ENCODE assay signal across 23 mouse cellular contexts in the genomic region with DNA sequence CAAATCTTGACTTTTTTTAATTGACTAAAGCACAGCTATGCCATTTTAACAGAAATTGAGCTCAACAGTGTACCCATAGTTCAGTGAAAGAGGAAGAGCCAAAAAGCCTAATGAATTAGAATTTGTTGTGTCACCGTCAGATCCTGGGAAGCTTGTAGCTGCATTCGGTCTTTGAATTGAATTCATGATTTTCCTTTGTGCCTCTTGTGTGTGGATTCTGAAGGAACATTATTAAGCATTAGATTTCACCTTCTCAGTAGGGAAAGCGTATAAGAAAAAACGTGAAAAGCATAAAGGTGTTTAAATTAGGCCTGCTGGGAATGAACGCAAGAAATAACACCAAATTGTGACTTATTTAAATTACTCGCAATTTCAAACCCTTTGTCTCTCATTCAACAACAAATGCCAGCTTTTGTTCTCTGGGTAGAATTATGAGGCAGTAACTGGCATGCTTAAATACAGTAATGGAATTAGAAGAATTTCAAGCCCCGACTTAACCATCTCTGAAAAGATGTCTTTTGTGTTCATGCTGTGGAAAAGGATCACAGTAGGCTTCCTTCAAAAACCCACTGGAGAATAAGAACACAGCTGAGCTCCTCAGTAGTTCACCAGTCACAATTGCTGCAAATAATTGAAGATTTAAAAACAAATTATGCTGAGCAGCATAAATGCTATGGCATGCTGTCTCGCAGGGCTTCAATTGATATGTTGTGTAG.
DNase-seq lines count a peak whose midpoint lies in the region; ATAC-seq and TF ChIP-seq lines count a peak whose summit lies in the region.
"Had no signal": no experiment of that assay in that cellular context is flagged by ENCODE, and none has a peak within 500 bp of the region (broad histone marks: within the 10 kb centered on the region; RNA-seq: fewer than 3 reads in every experiment).

No protein-coding gene starts in this region.

- H3K27me3 ChIP-seq in midbrain, embryonic 11.5 days (ENCODE audit: control insufficient read depth, insufficient read depth, low read length): no peaks in the 10 kb centered on the region
- H3K27me3 ChIP-seq in midbrain, postnatal 0 days (ENCODE audit: insufficient read depth, low read length): no peaks in the 10 kb centered on the region
- H3K27me3 ChIP-seq in forebrain, embryonic 13.5 days: no peaks in the 10 kb centered on the region
- H3K27me3 ChIP-seq in hindbrain, postnatal 0 days (ENCODE audit: insufficient read depth, low read length): no peaks in the 10 kb centered on the region
- H3K27me3 ChIP-seq in cerebellum, adult 2 months (ENCODE audit: control insufficient read depth, insufficient read depth, low read length): no peaks in the 10 kb centered on the region
- H3K27me3 ChIP-seq: embryonic facial prominence, embryonic 15.5 days; heart, embryonic 15.5 days; kidney, embryonic 15.5 days; limb, embryonic 12.5 days; liver, embryonic 13.5 days; neural tube, embryonic 12.5 days; stomach, embryonic 15.5 days had no signal

- H3K27ac ChIP-seq in midbrain, embryonic 11.5 days (ENCODE audit: low read depth, low read length): no peak overlapping the region
- H3K27ac ChIP-seq in midbrain, postnatal 0 days (ENCODE audit: low read depth, low read length): no peak overlapping the region
- peak overlapping the region; percentile 31; the same call in 1 of the 2 replicates for H3K27ac ChIP-seq in forebrain, embryonic 13.5 days
- H3K27ac ChIP-seq in hindbrain, postnatal 0 days: no peak overlapping the region
- H3K27ac ChIP-seq in cerebellum, adult 2 months (ENCODE audit: insufficient read depth, low read length): no peak overlapping the region
- H3K27ac ChIP-seq: embryonic facial prominence, embryonic 15.5 days; heart, embryonic 15.5 days; kidney, embryonic 15.5 days; limb, embryonic 12.5 days; liver, embryonic 13.5 days; macrophage; neural tube, embryonic 12.5 days; stomach, embryonic 15.5 days had no signal

- no peak for ATAC-seq in midbrain, embryonic 11.5 days (ENCODE audit: low FRiP score)
- no peak for ATAC-seq in midbrain, postnatal 0 days (ENCODE audit: low FRiP score)
- ATAC-seq in forebrain, embryonic 13.5 days: peak; percentile 57
- ATAC-seq in hindbrain, postnatal 0 days: no peak
- ATAC-seq: intestine, embryonic 16.5 days had no signal

- no peak overlapping the region for H3K4me3 ChIP-seq in midbrain, embryonic 11.5 days (ENCODE audit: low read depth, low read length)
- no peak overlapping the region for H3K4me3 ChIP-seq in midbrain, postnatal 0 days (ENCODE audit: low read depth, low read length)
- H3K4me3 ChIP-seq in forebrain, embryonic 13.5 days: no peak overlapping the region
- no peak overlapping the region for H3K4me3 ChIP-seq in hindbrain, postnatal 0 days (ENCODE audit: low read length)
- H3K4me3 ChIP-seq in cerebellum, adult 2 months (replicated peaks; ENCODE audit: insufficient read depth, low read depth, low read length): no peak overlapping the region
- H3K4me3 ChIP-seq: embryonic facial prominence, embryonic 15.5 days; heart, embryonic 15.5 days; kidney, embryonic 15.5 days; limb, embryonic 12.5 days; liver, embryonic 13.5 days; neural tube, embryonic 12.5 days; stomach, embryonic 15.5 days had no signal

- TF ChIP-seq POLR2A in cerebellum, adult 2 months (IDR thresholded peaks at IDR 0.05; ENCODE audit: borderline replicate concordance, insufficient read depth, low read length): no peak

- no peak overlapping the region for H3K4me2 ChIP-seq in midbrain, embryonic 11.5 days
- no peak overlapping the region for H3K4me2 ChIP-seq in midbrain, postnatal 0 days (ENCODE audit: low read depth, low read length, poor library complexity, severe bottlenecking)
- 0 out of 2 replicates have a peak overlapping the region, but pooled peaks have one; percentile 5 for H3K4me2 ChIP-seq in forebrain, embryonic 13.5 days
- H3K4me2 ChIP-seq in hindbrain, postnatal 0 days (ENCODE audit: low read depth, low read length): no peak overlapping the region
- H3K4me2 ChIP-seq: embryonic facial prominence, embryonic 15.5 days; heart, embryonic 15.5 days; kidney, embryonic 15.5 days; limb, embryonic 12.5 days; liver, embryonic 13.5 days; lung, embryonic 14.5 days; neural tube, embryonic 12.5 days; stomach, embryonic 15.5 days had no signal

- peak; percentile 75 for DNase-seq in midbrain, embryonic 11.5 days (ENCODE audit: low spot score, missing footprints)
- DNase-seq in midbrain, postnatal 0 days (ENCODE audit: low spot score): no peak
- DNase-seq in hindbrain, postnatal 0 days (ENCODE audit: low spot score): peak; percentile 17
- DNase-seq in cerebellum, adult 2 months: no peak
- DNase-seq in urinary bladder, postnatal 25 days (ENCODE audit: low spot score): no peak
- DNase-seq in adrenal gland, postnatal 25 days: no peak
- DNase-seq: adrenal gland, adult 2 months; cerebellum, postnatal 10 days; gastrocnemius, postnatal 36 days; heart, postnatal 4 days; kidney, postnatal 4 days; liver, embryonic 13.5 days; lung, embryonic 14.5 days; thymus, adult 18-20 months had no signal

- no peak overlapping the region for H3K9ac ChIP-seq in midbrain, embryonic 11.5 days (ENCODE audit: low read length)
- H3K9ac ChIP-seq in midbrain, postnatal 0 days (replicated peaks; ENCODE audit: low read length, poor library complexity, severe bottlenecking): no peak overlapping the region
- H3K9ac ChIP-seq in forebrain, embryonic 13.5 days: no peak overlapping the region
- no peak overlapping the region for H3K9ac ChIP-seq in hindbrain, postnatal 0 days (replicated peaks; ENCODE audit: low read length)
- H3K9ac ChIP-seq: embryonic facial prominence, embryonic 15.5 days; heart, embryonic 15.5 days; kidney, embryonic 15.5 days; limb, embryonic 12.5 days; liver, embryonic 13.5 days; lung, embryonic 14.5 days; neural tube, embryonic 12.5 days; stomach, embryonic 15.5 days had no signal

- H3K4me1 ChIP-seq in midbrain, embryonic 11.5 days (ENCODE audit: control insufficient read depth, insufficient read depth, low read length): peaks cover 22% of the 10 kb centered on the region
- no peaks in the 10 kb centered on the region; the same call in 1 of the 2 replicates for H3K4me1 ChIP-seq in midbrain, postnatal 0 days (ENCODE audit: insufficient read depth, low read length)
- H3K4me1 ChIP-seq in forebrain, embryonic 13.5 days: peaks cover 26% of the 10 kb centered on the region
- H3K4me1 ChIP-seq in hindbrain, postnatal 0 days (ENCODE audit: insufficient read depth, low read length): peaks cover 3% of the 10 kb centered on the region; the same call in 1 of the 2 replicates
- H3K4me1 ChIP-seq in cerebellum, adult 2 months (ENCODE audit: control insufficient read depth, insufficient read depth, low read length): peaks cover 4% of the 10 kb centered on the region; the same call in 1 of the 2 replicates
- H3K4me1 ChIP-seq: kidney, embryonic 15.5 days; limb, embryonic 12.5 days; liver, embryonic 13.5 days had no signal

- H3K36me3 ChIP-seq in midbrain, embryonic 11.5 days (ENCODE audit: control insufficient read depth, insufficient read depth, low read length): no peaks in the 10 kb centered on the region
- no peaks in the 10 kb centered on the region for H3K36me3 ChIP-seq in midbrain, postnatal 0 days (ENCODE audit: insufficient read depth, low read length)
- H3K36me3 ChIP-seq in forebrain, embryonic 13.5 days (ENCODE audit: poor library complexity, severe bottlenecking): no peaks in the 10 kb centered on the region
- no peaks in the 10 kb centered on the region for H3K36me3 ChIP-seq in hindbrain, postnatal 0 days (ENCODE audit: insufficient read depth, low read length)
- H3K36me3 ChIP-seq: embryonic facial prominence, embryonic 15.5 days; heart, embryonic 15.5 days; kidney, embryonic 15.5 days; limb, embryonic 12.5 days; liver, embryonic 13.5 days; neural tube, embryonic 12.5 days; stomach, embryonic 15.5 days had no signal

- H3K9me3 ChIP-seq in midbrain, embryonic 11.5 days (ENCODE audit: control insufficient read depth, low read length): no peaks in the 10 kb centered on the region
- H3K9me3 ChIP-seq in midbrain, postnatal 0 days (ENCODE audit: low read length): no peaks in the 10 kb centered on the region
- H3K9me3 ChIP-seq in forebrain, embryonic 13.5 days (replicated peaks): no peaks in the 10 kb centered on the region
- no peaks in the 10 kb centered on the region for H3K9me3 ChIP-seq in hindbrain, postnatal 0 days (ENCODE audit: low read length)
- H3K9me3 ChIP-seq: embryonic facial prominence, embryonic 15.5 days; heart, embryonic 15.5 days; kidney, embryonic 15.5 days; limb, embryonic 12.5 days; liver, embryonic 13.5 days; neural tube, embryonic 12.5 days; stomach, embryonic 15.5 days had no signal

- TF ChIP-seq CTCF in midbrain, postnatal 0 days (IDR thresholded peaks at IDR 0.05): no peak
- TF ChIP-seq CTCF in hindbrain, postnatal 0 days (IDR thresholded peaks at IDR 0.05; ENCODE audit: low read depth): no peak
- no peak for TF ChIP-seq CTCF in cerebellum, adult 2 months (IDR thresholded peaks at IDR 0.05; ENCODE audit: borderline replicate concordance, insufficient read depth, low read depth, low read length)

- 51% methylated on average over 8 of the region's 8 CpGs for WGBS in midbrain, embryonic 11.5 days
- WGBS in midbrain, postnatal 0 days: 23% methylated on average over 8 of the region's 8 CpGs
- WGBS in forebrain, embryonic 13.5 days: 5% methylated on average over 8 of the region's 8 CpGs
- WGBS in hindbrain, postnatal 0 days: 28% methylated on average over 8 of the region's 8 CpGs
- 60% methylated on average over 8 of the region's 8 CpGs for WGBS in cerebellum, adult 2 months

Comparison
In these comparisons a context has a peak if more than half of its experiments do, and no peak if none do; other contexts are left out.
1. DNase-seq: peak in midbrain, embryonic 11.5 days (single experiment) and hindbrain, postnatal 0 days (single experiment); none in midbrain, postnatal 0 days (single experiment), cerebellum, adult 2 months (0 of 2), urinary bladder, postnatal 25 days (single experiment) and adrenal gland, postnatal 25 days (single experiment).